Mouse (Mus musculus) splenic B cell, adult 2 months (primary cell): ENCODE measurements around the gene Olfr1124.
"Not testable (repeated sequence)": the region's sequence is repeated elsewhere in the genome, so short reads cannot be mapped to it uniquely, and the experiment has no call there.

Experiments used
- DNase-seq: peaks from one replicate; pipeline ENCODE4 v3.0.0-alpha.2; 2011; ENCODE audit warnings: low read depth, low spot score
- H3K27me3 ChIP-seq: 2 replicates; pipeline ENCODE4 v1.6.1; 2012; ENCODE audit warnings: mild to moderate bottlenecking, low read length, moderate library complexity, mixed read lengths; ENCODE audit not compliant: control insufficient read depth, poor library complexity, insufficient read depth, severe bottlenecking
- H3K36me3 ChIP-seq: 2 replicates; pipeline ENCODE4 v1.6.1; 2012; ENCODE audit warnings: mild to moderate bottlenecking, low read length, moderate library complexity, mixed read lengths; ENCODE audit not compliant: control insufficient read depth, poor library complexity, insufficient read depth, severe bottlenecking

Olfr1124 gene

GRCm38 (mm10) chr2:87429975-87430374 is at the start of gene Olfr1124:
Gene Olfr1124 (plus strand): TSS chr2:87430275.
- no peak for DNase-seq
- H3K27me3 ChIP-seq, result no peaks in the 10 kb centered on the region

GRCm38 (mm10) chr2:87383935-87384334 is 46.1 kb upstream of the Olfr1124 start:
- Histone ChIP-seq H3K36me3 (no peaks in the 10 kb centered on the region), H3K27me3 (no peaks in the 10 kb centered on the region)
- no peak for DNase-seq

More at GRCm38 (mm10) chr2:87429975-87430374, at the start of gene Olfr1124:
- H3K36me3 ChIP-seq, result no peaks in the 10 kb centered on the region

DNA sequence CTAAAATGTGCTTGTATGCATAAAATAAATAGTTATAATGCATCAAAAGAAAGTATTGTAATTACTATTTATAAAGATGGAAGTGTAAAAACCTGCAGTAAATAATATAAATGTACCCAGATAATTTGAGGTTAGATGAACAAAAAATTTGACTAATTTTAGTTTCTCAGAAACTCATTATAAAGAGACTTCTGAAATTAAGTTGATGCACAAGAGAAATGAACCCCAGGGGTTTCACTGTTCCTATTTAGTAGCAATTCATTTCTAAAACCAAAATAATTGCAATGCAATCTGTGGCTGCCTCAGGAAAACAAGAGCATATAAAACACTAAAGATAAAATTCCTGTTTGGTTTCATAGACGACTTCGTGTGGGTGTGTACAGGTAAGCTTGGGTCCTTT is 44.5 kb upstream of the Olfr1124 start, which contains the start of gene Olfr1122:
TSS of gene Olfr1122 (plus strand) at position 301 of the 400 bp plus-strand sequence.
- DNase-seq, result no peak
- no peaks in the 10 kb centered on the region for H3K36me3 ChIP-seq

GRCm38 (mm10) chr2:87393605-87394004 is 36.5 kb upstream of the Olfr1124 start:
- H3K36me3 ChIP-seq, H3K27me3 ChIP-seq, DNase-seq: not testable (repeated sequence)

More for the DNA sequence above, 44.5 kb upstream of the Olfr1124 start, which contains the start of gene Olfr1122:
- H3K27me3 ChIP-seq, result no peaks in the 10 kb centered on the region

- not testable (repeated sequence) for H3K36me3 ChIP-seq, DNase-seq, H3K27me3 ChIP-seq
Observed at GRCm38 (mm10) chr2:87394686-87395085, 35.4 kb upstream of the Olfr1124 start.

DNA sequence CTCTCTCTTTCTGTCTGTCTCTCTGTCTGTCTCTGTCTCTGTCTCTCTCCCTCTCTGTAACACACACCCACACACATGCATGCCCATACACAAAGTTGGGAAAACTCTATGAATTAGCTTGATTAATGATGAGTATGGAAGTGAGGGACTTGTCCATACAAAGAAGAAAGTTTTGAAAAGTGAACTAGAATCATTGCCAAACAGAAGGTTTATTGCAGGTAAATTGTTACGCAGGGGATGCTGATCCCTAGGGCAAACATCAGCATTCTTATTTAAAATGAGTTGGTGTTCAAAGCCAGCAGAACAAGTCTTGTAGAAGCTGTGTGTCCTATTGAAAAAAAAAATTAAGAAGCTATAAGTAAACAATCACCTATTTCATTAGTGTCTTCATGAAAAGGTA is 13.7 kb upstream of the Olfr1124 start, which contains the start of gene Olfr1123:
TSS of gene Olfr1123 (plus strand) at position 301 of the 400 bp plus-strand sequence.
- no peaks in the 10 kb centered on the region for H3K27me3 ChIP-seq
- no peak for DNase-seq

DNA sequence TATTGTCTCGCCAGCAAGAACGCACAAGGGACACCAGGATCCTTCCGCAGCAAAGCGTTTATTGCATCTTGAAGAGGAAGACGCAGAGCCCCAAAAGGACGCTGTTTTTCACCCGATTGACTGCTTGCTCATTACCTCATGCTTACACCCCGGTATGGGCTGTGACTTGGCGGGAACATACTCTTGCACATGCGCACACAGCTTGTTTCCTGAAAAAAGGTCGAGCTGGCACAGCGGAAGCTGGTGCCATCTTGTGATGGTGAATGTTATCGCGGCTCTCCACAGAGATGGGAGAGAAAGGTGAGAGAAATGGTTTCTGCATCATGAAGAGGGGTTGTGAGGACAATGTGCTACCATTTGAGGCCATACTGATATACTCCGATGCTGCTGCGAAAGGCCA is 7.7 kb downstream of the Olfr1124 start:
- Histone ChIP-seq H3K36me3 (no peaks in the 10 kb centered on the region), H3K27me3 (no peaks in the 10 kb centered on the region)
- DNase-seq, result no peak

More for the DNA sequence above, 13.7 kb upstream of the Olfr1124 start, which contains the start of gene Olfr1123:
- H3K36me3 ChIP-seq, result no peaks in the 10 kb centered on the region

DNA sequence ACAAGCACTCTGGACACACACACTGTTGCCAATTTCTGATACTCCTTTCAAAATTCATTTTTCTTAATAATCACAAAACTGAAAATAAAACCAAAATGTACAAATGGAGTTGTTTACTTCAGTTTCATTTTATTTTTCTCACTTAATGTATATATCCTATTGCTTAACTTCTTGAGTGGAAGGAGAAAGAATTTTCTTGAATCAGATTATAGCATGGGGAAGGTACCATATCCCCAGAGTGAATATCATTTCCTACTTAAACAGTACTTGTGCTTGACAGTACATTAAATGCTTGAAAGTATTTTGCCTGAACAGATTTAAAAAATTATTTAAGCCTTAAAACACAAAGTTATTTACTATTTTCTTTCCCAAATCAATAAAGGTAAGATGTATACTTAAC is 23.6 kb downstream of the Olfr1124 start, which contains the start of gene Olfr1126:
TSS of gene Olfr1126 (plus strand) at position 301 of the 400 bp plus-strand sequence.
- DNase-seq, result no peak
- Histone ChIP-seq H3K36me3 (no peaks in the 10 kb centered on the region), H3K27me3 (no peaks in the 10 kb centered on the region)

DNA sequence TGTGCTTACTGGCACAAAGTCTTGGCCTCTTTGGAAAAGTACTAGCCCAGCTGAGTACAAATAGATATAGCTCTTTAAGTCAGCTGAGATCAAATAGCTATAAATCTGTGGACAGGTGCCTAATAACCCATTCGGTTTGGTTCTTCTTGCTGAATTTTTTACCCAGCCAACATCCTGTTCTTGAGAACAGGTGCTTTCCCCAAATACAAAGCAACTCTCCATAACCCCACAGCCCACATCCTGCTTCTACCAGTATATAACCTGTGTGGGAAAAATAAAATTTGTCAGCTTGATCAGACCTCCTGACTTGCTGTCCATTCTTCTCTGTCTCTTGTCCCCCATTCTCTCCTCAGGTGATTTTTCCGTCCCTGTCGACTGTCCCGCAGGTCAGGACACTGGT is 31.7 kb downstream of the Olfr1124 start:
- no peaks in the 10 kb centered on the region for H3K36me3 ChIP-seq
- no peak for DNase-seq
- H3K27me3 ChIP-seq, result no peaks in the 10 kb centered on the region

GRCm38 (mm10) chr2:87480207-87480606 is 50.1 kb downstream of the Olfr1124 start:
- no peak for DNase-seq
- Histone ChIP-seq H3K36me3 (no peaks in the 10 kb centered on the region), H3K27me3 (no peaks in the 10 kb centered on the region)

- Histone ChIP-seq H3K36me3 (no peaks in the 10 kb centered on the region), H3K27me3 (no peaks in the 10 kb centered on the region)
- DNase-seq, result no peak
Observed at GRCm38 (mm10) chr2:87481158-87481557, 51.1 kb downstream of the Olfr1124 start.

- no peak for DNase-seq
- Histone ChIP-seq H3K27me3 (no peaks in the 10 kb centered on the region), H3K36me3 (no peaks in the 10 kb centered on the region)
Observed at GRCm38 (mm10) chr2:87482276-87482675, 52.2 kb downstream of the Olfr1124 start.
